Mouse (Mus musculus) liver, postnatal 0 days (tissue): ENCODE data around the gene Fam163b. TPM values are rescaled to one million over a fixed set of nuclear protein-coding genes. Genes with fewer than 3 reads are reported as not detected.
A peak's percentile ranks its signal among the peaks of the same experiment; 100 is the strongest.

Experiments
- ATAC-seq: fragments of 200-750 bp; cut with Nextera tagmentation; 2 replicates; pipeline ENCODE4 v1.8.0; 2017; ENCODE audit warnings: mild to moderate bottlenecking, moderate library complexity
- DNase-seq: peaks from one replicate; pipeline ENCODE4 v3.0.0-alpha.2; 2016
- H3K27ac ChIP-seq: fragments of 300-500 bp; sonication (generic); 2 replicates; pipeline ENCODE4 v1.5.1; 2014; ENCODE audit warnings: antibody characterized with exemption, moderate library complexity, mild to moderate bottlenecking, low read depth
- H3K27me3 ChIP-seq: fragments of 300-500 bp; sonication (generic); 2 replicates; pipeline ENCODE4 v1.6.1; 2014; ENCODE audit warnings: low read length, control low read depth, mixed read lengths; ENCODE audit not compliant: insufficient read depth
- H3K36me3 ChIP-seq: fragments of 300-500 bp; sonication (generic); replicated peaks from 2 replicates; pipeline ENCODE4 v1.6.1; 2014; ENCODE audit warnings: mild to moderate bottlenecking, control low read depth, low read length, moderate library complexity, mixed read lengths; ENCODE audit not compliant: insufficient read depth
- H3K4me1 ChIP-seq: fragments of 300-500 bp; sonication (generic); 2 replicates; pipeline ENCODE4 v1.6.1; 2014; ENCODE audit warnings: antibody characterized with exemption, mild to moderate bottlenecking, control low read depth; ENCODE audit not compliant: insufficient read depth
- H3K4me2 ChIP-seq: fragments of 300-500 bp; sonication (generic); 2 replicates; pipeline ENCODE4 v1.6.1; 2014; ENCODE audit warnings: low read depth, mild to moderate bottlenecking, low read length, moderate library complexity, mixed read lengths
- H3K4me3 ChIP-seq: fragments of 300-500 bp; sonication (generic); 2 replicates; pipeline ENCODE4 v1.5.1; 2014; ENCODE audit warnings: low read depth, low read length
- H3K9ac ChIP-seq: fragments of 300-500 bp; sonication (generic); replicated peaks from 2 replicates; pipeline ENCODE4 v1.6.1; 2014; ENCODE audit warnings: mild to moderate bottlenecking, moderate library complexity
- H3K9me3 ChIP-seq: fragments of 300-500 bp; sonication (generic); 2 replicates; pipeline ENCODE4 v1.6.1; 2016; ENCODE audit warnings: mild to moderate bottlenecking, control low read depth, low read length, mixed read lengths
- CTCF ChIP-seq: sonication (generic); IDR thresholded peaks from 2 replicates; pipeline ENCODE4 v1.5.1; 2016; ENCODE audit warnings: antibody characterized with exemption, low read depth
- EP300 ChIP-seq: IDR thresholded peaks from 2 replicates; pipeline ENCODE4 v1.6.1; 2016; ENCODE audit warnings: antibody characterized with exemption, low read depth, mild to moderate bottlenecking
- WGBS: fragments of 180-500 bp; shearing (Covaris S2); extraction: QIAGEN DNeasy Blood & Tissue Kit; methylation state at CpG from one replicate; pipeline ENCODE4 v1.1.7; 2014; ENCODE audit not compliant: insufficient replicate concordance; 5-methylcytosine and 5-hydroxymethylcytosine counted together
- polyA plus RNA-seq: library from polyadenylated mRNA; unstranded; fragments of >200 nt; fragmentation: Nextera tagmentation; extraction: Ambion mirVana; gene quantifications from 2 replicates; pipeline ENCODE4 v1.2.1, GENCODE M21; 2015

Fam163b gene
- polyA plus RNA-seq, 1 experiment from 2014 or later, result not detected

DNA sequence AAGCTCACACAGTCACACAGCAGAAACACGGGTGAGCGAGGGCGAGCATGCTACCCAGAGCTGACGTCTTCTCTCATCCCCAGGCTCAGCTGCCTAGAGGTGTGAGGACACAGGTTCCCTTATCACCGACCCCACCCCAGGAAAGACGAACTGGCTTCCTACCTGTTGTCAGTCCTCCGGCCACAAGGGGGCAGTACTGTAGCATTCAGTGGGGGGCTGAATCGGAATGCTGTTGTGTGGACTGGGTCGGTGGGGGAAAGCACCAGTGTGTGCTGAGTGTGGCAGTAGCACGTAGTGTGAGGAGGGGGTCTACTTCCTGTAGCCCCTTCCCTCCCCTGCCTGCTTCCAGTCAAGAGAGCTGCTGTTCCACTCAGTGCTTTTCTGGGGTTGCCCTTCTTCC is 16.3 kb downstream of the Fam163b start:
- DNase-seq (peak; percentile 73), ATAC-seq (no peak)
- Histone ChIP-seq H3K4me3 (no peak overlapping the region), H3K4me1 (peaks cover 4% of the 10 kb centered on the region; the same call in 1 of the 2 replicates), H3K9ac (no peak overlapping the region), H3K4me2 (no peak overlapping the region), H3K27ac (no peak overlapping the region), H3K36me3 (no peaks in the 10 kb centered on the region), H3K9me3 (no peaks in the 10 kb centered on the region), H3K27me3 (no peaks in the 10 kb centered on the region)
- no peak for TF ChIP-seq EP300
- TF ChIP-seq CTCF, result peak; percentile 88
- WGBS, result 35% methylated on average over 10 of the region's 10 CpGs

DNA sequence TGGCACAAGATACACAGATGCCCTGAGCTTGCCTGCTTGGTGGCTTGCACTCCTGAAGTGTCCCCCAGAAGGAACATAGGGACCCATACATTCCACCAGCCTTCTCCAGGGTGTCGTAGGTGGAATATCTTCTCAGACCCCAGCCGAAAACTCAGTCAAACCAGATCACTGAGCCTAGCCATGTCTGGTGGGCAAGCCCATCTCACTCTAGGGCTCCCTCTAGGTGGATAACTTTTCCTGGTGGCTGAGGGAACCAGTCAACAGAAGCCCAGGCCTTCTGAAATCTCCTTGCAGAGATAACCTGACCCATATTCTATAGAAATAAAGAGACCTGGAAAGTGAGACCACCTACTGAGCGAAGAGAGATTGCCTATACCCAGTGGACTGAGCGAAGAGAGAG is 19.2 kb downstream of the Fam163b start:
- Histone ChIP-seq H3K27me3 (no peaks in the 10 kb centered on the region), H3K4me3 (no peak overlapping the region), H3K4me1 (peaks cover 4% of the 10 kb centered on the region; the same call in 1 of the 2 replicates), H3K4me2 (no peak overlapping the region), H3K9me3 (no peaks in the 10 kb centered on the region), H3K36me3 (no peaks in the 10 kb centered on the region), H3K9ac (no peak overlapping the region), H3K27ac (no peak overlapping the region)
- TF ChIP-seq CTCF, result 0 out of 2 replicates have a peak, but pooled peaks have one; percentile 3
- TF ChIP-seq EP300, result no peak
- ATAC-seq (no peak), DNase-seq (no peak)
- 74% methylated on average over 4 of the region's 4 CpGs for whole genome bisulfite sequencing

DNA sequence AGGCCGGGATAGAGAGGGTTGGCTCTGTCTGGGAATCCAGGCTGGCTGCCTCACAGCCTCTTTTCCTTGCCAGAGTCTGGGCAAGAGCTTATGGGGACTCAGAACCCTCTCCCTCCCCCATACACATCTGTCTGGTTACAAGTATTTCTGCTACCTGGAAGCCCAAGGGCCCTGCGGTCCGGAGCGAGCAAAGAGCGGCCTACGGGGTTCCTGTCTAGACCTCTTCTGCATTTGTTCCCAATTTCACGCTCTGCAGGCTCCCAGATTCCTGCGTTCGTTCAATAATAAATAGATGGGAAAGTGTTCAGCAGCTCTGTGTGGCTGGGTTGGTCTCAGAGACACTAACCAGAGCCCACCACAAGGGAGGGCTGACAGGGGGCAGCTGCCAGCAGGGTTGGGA is 19.7 kb downstream of the Fam163b start:
- Histone ChIP-seq H3K4me2 (no peak overlapping the region), H3K9me3 (no peaks in the 10 kb centered on the region), H3K4me1 (peaks cover 4% of the 10 kb centered on the region; the same call in 1 of the 2 replicates), H3K27me3 (no peaks in the 10 kb centered on the region), H3K9ac (no peak overlapping the region), H3K4me3 (no peak overlapping the region), H3K36me3 (no peaks in the 10 kb centered on the region), H3K27ac (peak overlapping the region; percentile 51; the same call in 1 of the 2 replicates)
- DNase-seq (no peak), ATAC-seq (no peak)
- 54% methylated on average over 9 of the region's 9 CpGs for WGBS
- TF ChIP-seq CTCF (no peak), EP300 (no peak)

DNA sequence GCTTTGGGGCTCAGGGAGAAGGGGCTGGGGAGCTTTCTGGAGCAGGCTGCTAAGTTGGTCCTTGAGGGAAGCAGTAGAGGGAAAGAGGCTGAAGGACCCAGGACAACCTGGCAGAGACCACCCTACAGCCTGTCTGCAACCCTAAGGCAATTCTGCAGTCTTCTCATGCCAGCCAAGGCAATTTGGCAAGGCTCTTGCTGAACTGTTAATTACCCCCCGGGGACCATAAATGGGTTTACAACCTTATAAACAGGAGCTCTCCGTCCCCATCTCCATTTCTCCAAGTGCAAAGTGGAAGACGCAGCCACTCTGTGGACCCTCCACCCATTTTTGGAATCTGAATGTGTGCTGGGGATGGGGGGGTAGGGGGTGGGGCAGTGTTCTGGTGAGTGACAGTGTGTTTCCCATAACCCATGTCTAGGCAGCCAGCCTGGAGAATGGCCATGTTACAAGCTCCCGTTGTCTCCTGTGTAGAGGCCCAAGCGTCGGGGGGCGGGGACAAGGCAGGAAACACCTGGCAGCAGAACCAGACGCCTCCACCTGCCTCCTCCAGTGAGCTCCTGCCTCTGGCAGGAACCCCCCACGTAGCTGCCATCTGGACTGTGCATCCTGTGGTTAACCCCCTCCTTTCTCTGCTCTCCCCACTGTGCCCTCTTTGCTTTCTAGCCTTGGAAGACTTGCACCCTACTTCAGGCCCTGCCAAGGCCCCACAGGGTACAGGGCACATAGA is 20.5 kb downstream of the Fam163b start:
- Histone ChIP-seq H3K4me3 (no peak overlapping the region), H3K27ac (0 out of 2 replicates have a peak overlapping the region, but pooled peaks have one; percentile 51), H3K36me3 (no peaks in the 10 kb centered on the region), H3K4me1 (peaks cover 4% of the 10 kb centered on the region; the same call in 1 of the 2 replicates), H3K27me3 (no peaks in the 10 kb centered on the region), H3K4me2 (no peak overlapping the region; the same call in 1 of the 2 replicates), H3K9ac (no peak overlapping the region), H3K9me3 (no peaks in the 10 kb centered on the region)
- ATAC-seq (peak; percentile 66), DNase-seq (peak; percentile 68)
- no peak for TF ChIP-seq CTCF
- TF ChIP-seq EP300, result no peak
- 18% methylated on average over 9 of the region's 9 CpGs for WGBS

DNA sequence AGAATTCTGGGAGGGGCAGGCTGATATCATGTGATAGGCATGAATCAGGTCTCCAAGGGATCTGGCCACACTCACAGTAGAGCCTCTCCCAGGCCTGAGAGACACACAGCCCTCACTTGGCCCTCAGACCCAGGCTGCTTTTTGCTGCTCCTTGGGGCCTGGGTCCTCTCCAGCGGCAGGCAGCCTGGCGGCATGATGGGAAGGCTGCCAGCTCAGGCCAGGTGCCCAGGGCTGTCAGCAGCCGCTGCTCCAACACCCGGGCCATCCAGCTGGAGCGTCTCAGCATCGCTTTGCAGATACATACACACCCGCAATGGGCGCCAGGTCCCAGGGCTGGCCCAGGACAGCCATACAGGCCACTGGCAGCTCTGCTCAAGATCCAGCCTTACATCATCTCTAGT is 22.1 kb downstream of the Fam163b start:
- no peak overlapping the region for H3K4me2 ChIP-seq
- DNase-seq, result no peak
- ATAC-seq, result no peak
- no peaks in the 10 kb centered on the region for H3K9me3 ChIP-seq
- TF ChIP-seq EP300, result no peak
- H3K4me3 ChIP-seq, result no peak overlapping the region
- 84% methylated on average over 8 of the region's 8 CpGs for WGBS
- peaks cover 4% of the 10 kb centered on the region; the same call in 1 of the 2 replicates for H3K4me1 ChIP-seq
- H3K27ac ChIP-seq, result no peak overlapping the region
- no peak overlapping the region for H3K9ac ChIP-seq
- no peaks in the 10 kb centered on the region for H3K36me3 ChIP-seq
- H3K27me3 ChIP-seq, result no peaks in the 10 kb centered on the region

DNA sequence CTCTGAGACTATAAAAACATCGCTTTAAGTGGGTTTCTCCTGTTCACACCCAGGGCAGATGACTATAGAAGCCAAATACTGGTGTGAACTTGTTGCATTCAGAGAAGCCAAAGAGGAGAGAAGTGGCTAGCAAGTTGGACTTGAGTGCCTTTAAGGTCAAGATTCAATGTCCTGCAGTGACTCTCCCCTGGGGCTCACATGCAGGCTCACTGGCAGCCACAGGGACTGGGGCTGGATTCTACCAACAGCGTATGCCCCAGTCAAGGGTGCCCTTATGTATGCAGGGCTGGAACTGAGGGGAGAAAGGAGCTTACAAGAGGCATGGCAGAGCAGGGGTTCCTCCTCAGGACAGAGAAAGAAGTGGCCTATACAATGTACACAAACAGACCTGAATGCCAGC is 22.5 kb downstream of the Fam163b start:
- no peak for ATAC-seq
- H3K4me2 ChIP-seq, result no peak overlapping the region
- no peak overlapping the region for H3K9ac ChIP-seq
- H3K36me3 ChIP-seq, result no peaks in the 10 kb centered on the region
- DNase-seq, result no peak
- no peak overlapping the region for H3K4me3 ChIP-seq
- peaks cover 4% of the 10 kb centered on the region; the same call in 1 of the 2 replicates for H3K4me1 ChIP-seq
- TF ChIP-seq EP300 (no peak), CTCF (no peak)
- no peak overlapping the region for H3K27ac ChIP-seq
- WGBS, result 69% methylated on average over 2 of the region's 2 CpGs
- H3K9me3 ChIP-seq, result no peaks in the 10 kb centered on the region
- no peaks in the 10 kb centered on the region for H3K27me3 ChIP-seq
